Mouse (Mus musculus): ENCODE data around the gene Tmub1.

Tmub1 gene

DNA sequence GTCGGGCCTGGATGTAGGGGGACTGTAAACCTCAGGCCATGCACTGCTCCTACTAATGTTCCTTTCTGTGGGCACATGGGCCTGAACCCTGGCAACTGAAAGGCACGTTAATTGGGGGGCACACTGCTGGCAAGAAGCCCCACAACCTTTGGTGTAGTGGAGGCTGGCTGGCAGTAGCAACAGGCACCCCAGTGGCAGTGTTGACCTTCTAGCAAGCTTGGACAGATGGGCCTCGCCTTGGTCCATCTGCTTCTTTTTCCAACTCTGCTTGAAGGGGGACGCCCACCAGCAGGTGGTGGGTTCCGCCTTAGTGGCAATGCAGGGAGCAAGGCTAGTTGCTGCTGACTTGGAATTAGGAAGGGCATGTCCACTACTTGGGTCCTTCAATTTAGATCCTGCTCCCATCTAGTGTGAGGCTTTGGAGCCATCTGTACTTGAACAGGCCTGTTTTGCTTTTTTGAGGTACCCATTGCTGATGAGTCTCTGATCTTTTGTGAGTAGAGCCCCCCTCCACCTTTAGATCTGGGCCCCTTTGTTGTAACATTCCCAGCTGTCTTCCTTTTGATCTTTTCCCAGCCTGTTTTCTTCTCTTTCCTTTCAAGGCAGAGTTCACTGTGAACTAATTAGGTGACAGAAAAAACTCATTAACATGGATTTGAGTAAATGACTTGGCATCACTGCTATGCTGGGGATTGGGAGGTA lies 5.8 kb upstream of the Tmub1 start:
- no peak for DNase-seq

GRCm38 (mm10) chr5:24452691-24453233 lies 5.1 kb upstream of the Tmub1 start:
- peak; percentile 51 for DNase-seq

DNA sequence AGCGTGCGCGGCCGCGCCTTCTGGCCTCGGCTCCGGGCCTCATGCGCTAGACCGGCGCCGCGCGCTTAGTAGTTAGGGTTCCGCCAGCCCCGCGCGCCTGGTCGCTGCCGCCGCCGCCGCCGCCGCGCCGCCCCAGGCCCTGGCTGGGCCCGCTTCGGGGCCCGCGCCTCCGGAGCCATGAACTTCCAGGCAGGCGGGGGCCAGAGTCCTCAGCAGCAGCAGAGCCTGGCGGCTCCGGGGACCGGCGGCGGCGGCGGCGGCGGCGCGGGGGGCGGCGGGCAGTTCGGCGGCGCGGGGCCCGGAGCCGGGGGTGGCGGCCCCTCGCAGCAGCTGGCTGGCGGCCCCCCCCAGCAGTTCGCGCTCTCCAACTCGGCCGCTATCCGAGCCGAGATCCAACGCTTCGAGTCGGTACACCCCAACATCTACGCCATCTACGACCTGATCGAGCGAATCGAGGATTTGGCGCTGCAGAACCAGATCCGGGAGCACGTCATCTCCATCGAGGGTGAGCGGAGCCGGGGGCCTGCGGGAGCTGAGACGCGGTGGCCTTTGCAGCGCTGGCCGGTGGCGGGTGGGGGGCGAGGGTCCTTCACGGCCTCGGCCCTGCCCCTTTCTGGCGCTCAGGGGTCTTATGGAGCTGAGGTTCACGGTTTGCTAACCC lies 4.5 kb upstream of the Tmub1 start, which contains the start of gene Agap3:
Gene Agap3, plus strand, starts transcription at position 148 of the 661 bp plus-strand sequence.
- DNase-seq, result peak; percentile 66

DNA sequence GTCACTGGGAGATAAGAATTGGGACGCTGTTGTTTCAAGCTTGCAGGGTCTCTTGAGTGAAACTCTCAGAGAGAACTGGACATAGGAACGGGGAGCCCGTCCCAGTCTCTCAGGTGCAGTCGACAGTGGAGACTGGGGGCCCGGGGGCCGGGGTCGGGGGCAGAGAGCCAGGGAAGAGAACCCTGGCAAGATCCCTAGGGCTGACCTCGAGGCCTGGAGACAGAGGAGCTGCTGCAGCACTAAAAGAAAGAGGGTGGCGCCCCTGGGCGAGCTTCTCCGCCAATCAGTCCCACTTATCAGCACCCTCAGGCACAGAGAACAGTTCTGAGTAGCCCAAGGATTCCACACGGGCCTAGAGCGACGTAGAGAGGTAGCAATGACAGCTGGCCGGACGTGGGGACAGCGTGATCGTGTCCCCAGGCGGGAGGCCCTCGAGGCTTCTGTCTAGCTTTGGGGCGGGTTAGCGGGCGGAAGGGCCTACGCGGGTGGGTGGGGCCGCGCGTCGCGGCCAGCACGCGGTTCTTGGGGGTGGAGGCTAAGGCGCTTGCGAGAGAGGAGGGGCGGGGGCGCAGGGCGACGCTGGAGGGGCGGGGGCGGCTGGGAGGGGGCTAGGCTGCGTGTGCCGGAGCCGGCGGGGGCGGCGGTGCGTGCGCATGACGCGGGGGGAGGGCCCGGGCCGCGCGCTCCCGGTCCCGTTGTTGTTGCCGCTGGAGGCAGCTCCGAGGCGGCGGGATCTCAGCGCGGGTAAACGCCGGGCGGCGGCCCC lies 3.8 kb upstream of the Tmub1 start:
- peak; percentile 93 for DNase-seq

DNA sequence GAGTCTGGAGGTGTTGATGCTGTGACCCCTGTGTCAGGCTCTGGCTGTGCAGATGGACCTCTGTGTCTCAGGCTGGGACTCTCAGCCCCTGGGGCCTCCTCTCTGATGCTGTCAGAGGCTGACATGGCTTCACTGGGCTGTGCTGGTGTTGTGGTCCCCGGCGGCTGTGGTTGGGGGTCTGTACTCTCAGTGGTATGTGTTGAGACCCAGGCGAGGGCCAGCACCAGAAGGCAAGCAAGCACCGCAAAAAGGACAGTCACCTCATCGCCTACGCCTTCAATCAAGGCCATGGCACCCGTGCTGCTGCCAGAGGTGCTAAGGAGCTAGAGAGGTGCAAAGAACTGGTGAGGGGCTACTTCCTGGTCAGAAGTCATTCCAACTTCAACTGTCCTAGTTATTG lies 1.0 kb downstream of the Tmub1 start:
- no peak for DNase-seq

DNA sequence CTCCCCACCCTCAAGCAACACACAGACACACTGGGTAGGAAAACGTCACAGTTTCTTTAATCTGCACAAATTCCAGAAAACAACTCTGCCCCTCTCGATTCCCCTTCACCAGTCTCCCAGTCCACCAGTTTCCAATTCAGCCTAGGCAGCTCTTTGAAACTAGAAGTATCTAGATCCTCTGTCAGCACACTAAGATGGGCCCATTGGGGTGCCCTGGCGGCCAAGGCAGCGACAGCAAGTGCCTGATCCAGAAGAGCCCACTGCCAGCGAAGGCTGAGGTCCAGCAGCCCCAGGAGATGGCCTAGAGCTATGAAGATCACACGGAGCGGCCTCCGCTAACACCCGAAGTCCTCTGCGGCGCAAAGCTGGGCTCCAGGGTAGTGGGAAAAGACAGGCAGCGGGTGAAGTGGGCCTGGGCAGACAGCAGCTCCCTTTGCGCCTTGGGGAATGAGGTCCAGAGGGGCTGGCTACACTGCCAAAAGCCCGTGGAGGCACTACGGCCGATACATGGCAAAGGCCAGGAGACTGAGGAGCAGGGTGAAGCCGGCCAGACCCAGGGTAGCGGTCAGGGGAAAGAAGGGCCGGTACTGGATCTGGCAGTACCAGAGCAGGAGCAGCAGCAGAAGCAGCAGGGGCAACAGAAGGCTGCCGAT lies 2.1 kb downstream of the Tmub1 start:
- no peak for DNase-seq

GRCm38 (mm10) chr5:24444746-24445427 lies 2.8 kb downstream of the Tmub1 start, which contains the start of gene Fastk:
Gene Fastk, minus strand, starts transcription at chr5:24445287.
- peak; percentile 98 for DNase-seq

GRCm38 (mm10) chr5:24443927-24444326 lies 3.7 kb downstream of the Tmub1 start:
- DNase-seq, result no peak

DNA sequence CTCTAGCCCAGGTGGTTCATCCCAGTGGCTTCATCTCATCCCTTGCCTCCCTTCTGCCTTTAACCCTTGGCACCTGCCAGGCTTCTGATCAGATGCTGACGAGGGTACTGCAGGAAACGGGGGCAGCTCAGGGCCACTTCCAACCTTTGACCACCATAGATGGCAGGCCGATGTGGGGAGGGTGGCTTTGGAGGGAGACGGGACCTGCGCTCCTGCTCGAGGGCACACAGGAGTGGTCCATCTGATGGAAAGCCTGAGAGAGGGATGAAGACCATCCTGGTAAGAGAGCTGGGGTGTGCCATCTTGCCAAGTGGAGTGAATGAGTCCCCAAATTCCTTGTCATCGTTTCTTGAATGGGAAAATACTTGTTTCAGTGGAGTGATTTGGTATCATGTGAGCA lies 4.5 kb downstream of the Tmub1 start:
- DNase-seq, result no peak

DNA sequence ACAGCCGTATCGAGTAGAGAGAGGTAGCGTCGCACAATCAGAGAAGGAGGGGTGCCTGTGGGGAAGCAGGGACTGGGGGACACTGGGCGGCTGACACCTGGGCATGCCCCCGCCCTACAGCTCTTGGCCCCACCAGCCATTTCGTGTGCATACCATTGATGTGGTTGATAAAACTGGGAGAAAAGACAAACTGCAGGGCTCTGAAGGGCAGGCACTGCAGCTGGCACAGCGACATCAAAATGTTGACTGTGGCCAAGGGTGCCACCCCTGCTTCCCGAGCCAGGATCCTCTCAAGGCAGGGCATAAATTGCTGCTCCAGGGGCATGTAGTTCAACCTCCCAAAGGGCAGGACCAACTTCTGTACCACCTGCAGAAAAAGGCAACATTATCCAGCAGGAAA lies 5.6 kb downstream of the Tmub1 start:
- DNase-seq, result no peak

DNA sequence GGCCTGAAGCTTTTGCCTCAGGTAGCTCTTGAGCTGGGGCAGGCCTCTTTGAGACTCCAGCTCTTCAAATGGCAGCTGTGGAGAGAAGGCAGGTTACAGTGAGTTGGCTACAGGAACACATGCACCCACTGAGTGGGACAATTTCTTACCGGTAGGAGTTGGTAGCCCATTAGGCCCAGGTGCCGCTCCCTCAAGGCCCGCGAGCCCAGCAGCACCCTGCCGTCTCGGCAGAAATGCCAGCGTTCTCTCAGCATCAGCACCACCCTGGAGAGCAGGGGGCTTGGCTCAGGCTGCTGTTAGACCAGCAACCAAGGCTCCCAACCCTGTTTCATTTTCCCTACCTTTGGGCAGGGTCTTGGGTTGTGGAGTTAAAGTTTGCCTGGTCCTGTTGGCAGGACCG lies 6.5 kb downstream of the Tmub1 start:
- no peak for DNase-seq

GRCm38 (mm10) chr5:24433993-24434392 lies 13.7 kb downstream of the Tmub1 start:
- DNase-seq, result no peak

GRCm38 (mm10) chr5:24428596-24428995 lies 19.1 kb downstream of the Tmub1 start:
- DNase-seq, result peak; percentile 40

DNA sequence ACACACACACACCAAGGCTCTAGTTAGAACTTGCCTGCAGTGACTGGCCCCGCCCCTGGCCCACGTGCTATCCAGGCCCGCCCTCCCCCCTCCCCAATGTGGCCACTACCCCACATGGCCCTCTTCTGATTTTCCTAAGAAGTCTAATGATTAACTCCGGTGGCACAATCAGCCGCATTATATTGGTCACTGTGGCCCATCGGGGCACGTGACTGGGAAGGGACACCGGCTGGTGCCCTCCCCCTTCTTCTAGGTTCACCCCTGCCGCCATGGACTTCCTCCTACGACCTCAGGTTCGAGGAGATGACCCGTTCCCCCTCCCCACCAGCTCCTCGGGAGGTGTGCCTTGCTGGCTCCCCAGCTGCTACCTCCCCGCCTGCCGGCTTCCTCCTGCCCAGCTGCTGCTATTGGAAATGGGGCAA lies 19.7 kb downstream of the Tmub1 start:
- DNase-seq, result peak; percentile 79

DNA sequence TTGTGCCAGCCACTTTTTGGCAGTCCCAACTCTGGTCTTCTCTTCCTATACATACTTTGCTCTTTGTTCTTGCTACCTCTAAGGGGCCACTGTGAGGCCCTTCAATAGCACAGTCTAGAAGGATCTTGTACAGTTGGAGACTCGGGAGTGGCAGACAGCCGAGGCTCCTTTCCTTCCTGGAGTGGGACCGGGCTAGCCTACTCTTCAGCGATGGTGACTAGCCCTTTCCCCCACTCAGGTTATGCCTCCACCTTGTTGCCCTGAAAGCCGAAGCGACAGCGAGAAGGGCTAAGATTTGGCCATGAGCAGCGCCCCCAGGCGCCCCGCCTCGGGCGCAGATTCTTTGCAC lies 20.4 kb downstream of the Tmub1 start:
- DNase-seq, result no peak

- DNase-seq, result peak; percentile 44
Observed at GRCm38 (mm10) chr5:24426556-24427284, 20.9 kb downstream of the Tmub1 start.

DNA sequence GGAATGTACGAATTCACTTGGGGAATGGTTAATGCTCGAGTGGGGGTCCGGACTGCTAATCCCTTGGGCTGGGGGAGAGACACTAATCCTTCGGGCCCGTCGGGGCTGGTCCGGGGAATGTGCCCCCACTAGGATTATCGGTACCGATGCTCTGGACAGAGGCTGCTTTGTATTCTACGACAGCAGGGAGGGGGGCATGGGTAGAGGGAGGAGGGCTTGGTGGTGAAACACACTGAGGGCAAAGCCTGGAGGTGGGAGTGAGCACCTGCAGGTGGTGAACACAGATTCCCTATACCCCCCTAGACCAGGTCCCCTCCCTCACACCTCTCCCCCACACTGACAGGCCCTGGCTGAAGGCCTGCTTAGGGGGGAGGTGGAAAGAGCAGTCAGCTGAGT lies 21.6 kb downstream of the Tmub1 start:
- peak; percentile 42 for DNase-seq

- no peak for DNase-seq
Observed at GRCm38 (mm10) chr5:24425421-24426036, 22.1 kb downstream of the Tmub1 start.

GRCm38 (mm10) chr5:24424861-24425411 lies 22.7 kb downstream of the Tmub1 start:
- peak; percentile 95 for DNase-seq

DNA sequence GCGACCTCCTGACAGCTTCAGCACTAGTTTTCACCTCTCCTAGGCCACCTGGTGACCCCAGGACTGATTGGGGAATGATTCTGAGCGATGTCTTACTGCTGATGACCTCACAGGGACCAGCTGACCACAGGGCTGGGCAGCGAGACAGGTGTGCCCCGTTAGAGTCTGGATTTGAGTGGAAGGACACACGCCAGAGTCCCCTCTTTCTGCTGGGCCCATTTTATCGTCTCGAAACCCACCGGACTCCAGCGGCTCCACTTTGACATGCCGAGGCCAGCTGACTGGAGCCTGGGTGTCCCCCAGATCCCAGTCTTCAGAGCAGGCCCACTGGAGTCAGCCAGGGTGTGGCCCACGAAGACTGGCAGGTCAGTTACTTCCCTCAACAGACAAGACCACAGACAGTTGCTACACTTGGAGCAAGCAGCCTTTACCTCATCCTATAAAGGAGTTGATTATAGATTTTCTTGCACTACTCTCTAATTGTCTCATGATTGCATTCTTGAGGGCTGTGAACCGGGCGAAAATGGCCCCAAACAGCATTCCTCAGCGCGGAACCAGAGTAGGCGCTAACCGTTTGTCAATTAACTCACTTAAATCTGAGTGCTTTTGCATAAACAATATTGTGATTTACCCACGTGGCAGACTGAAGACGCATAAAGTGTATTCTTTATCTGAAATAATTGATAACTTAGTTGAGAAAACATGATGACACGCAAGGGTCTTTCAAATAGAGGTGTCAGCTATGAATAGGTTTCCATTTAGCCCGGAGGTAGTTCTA lies 23.5 kb downstream of the Tmub1 start:
- peak; percentile 43 for DNase-seq

All from kidney, postnatal 10 days (tissue).